Mouse (Mus musculus) left cerebral cortex, postnatal 10 days (tissue): ENCODE measurements around the gene Pde7b. TPM values are rescaled to one million over a fixed set of nuclear protein-coding genes. Genes with fewer than 3 reads are reported as not detected.

ENCODE experiments used
- DNase-seq, 2 experiments: peaks; one replicate each; pipeline ENCODE4 v3.0.0; 2021 to 2022; ENCODE audit warnings: low spot score in 2 of 2, mixed read lengths in 1 of 2; ENCODE audit errors: extremely low spot score in 1 of 2
- intact Hi-C: fragments of 180-260 bp; cut with DNase I; formaldehyde crosslinking; loops from one replicate; pipeline ENCODE4 v1.15.1; 2025
- total RNA-seq, 2 experiments: library from RNA; stranded (reverse); gene quantifications; 2 replicates each; pipeline ENCODE4 v1.2.3; 2021

Gene Pde7b
- total RNA-seq, 2 experiments from 2014 or later, result 16.0 to 21.6 TPM

DNA sequence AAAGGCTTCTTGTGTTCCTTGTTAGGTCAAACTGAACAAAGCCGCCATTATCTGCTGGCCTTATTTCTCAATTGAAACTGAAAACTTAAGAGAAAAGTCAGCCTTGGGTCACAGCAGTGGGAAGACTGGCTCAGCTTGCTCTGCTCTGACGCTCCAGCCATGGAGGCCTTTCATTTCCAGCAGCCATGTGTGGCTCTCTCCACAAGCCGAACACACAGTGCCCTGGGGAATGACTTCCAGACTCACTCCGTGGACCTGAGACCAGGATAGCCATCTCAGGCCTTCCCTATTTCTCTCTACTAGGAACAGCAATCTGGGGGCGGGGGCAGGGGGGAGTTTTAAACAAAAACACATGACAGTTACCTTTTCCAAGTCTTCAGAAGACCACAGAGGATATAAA is 63.2 kb downstream of the Pde7b start:
- intact Hi-C loops, result no loop called here
- no peak for DNase-seq

DNA sequence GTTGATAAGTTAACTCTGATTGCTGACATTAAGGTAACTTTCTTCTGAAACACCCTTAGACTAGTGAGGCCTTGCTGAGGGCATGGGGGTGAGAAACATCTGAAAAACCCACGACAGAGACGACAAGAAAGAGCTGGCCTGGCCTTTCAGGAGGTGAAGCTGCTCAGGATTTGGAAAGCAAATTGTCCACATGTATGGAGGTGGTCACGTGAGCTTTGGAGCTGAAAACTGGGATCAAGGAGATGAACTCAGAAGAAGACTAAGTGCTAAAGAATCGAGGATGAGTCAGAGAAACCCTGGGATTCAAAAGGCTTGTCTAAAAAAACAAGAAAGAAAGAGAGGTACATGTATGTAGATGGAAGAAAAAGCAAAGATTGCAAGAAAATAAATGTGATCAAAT is 65.2 kb downstream of the Pde7b start:
- intact Hi-C loops, result no loop called here

DNA sequence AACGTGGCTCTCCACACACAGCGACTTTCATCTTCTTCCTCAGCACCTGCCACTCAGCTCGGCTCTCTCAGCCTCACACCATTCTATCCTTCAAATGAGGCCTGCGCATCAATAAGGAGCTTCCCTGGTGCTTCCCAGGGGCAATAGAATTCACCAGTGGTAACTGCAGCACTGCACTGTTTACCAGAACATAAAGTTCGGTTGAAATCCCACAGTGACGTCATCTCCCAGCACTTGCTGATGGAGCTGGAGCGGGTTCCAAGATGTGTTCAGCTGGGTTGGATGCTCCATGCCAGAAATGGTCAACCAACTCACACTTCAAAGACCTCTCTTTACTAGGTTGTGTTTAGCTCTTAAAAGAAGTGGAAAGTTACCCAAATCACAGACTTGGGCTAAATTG is 65.6 kb downstream of the Pde7b start:
- intact Hi-C loops, result no loop called here
- no peak for DNase-seq

More for the DNA sequence above, 65.2 kb downstream of the Pde7b start:
- no peak for DNase-seq

DNA sequence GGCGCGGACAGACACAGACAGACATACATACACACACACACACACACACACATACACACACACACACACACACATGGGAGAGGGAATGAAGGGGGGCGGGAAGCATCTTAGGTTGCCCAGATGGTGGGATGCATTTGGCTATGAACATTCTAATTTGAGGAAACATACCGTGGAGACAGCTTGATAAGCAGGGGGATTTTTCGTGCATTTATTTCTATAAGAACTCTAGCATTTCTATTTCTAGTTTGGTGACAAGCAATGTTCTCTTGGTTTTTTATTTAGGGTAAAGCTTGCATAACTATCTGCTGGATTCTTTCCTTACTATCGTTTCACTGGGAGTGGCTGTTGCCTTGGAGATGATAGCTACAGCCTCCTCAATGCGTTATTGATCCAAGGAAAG is 66.2 kb downstream of the Pde7b start:
- no peak for DNase-seq
- intact Hi-C loops, result no loop called here

DNA sequence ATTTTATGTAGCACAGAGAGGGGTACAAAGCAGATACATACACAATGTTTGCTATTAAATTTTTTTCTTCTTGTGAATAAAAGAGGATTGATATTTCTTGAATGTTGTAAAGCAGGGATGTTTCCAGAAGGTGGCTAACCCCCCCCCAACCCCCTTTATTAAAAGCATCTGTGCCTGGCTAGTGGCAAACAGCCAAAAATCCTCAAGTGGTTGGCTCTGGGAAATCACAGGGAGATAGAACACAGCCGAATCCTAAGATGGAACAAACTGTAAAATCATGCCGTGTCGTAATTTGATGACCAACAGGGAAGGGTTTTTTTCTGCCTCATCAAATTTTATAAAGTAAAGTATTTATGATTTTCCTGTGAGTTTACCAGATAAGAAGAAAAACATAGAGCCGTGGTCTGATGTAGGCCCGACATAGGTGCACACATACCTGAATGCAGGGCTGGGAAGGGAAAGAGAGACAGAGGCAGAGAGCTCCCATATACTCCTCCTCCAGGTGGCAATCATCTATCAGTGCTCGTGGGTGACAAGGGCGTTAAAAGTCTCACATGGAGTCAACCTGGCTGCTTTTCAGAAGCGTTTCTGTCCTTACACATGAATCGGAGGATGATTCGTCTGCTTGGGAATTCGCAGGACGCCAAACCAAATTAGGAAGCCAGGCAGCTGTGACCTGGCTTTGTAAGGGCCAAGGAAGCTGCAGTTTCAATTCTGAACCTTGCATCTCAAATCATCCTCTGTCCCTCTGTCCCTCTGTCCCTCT is 67.4 kb downstream of the Pde7b start:
- intact Hi-C loops, result no loop called here
- no peak for DNase-seq

DNA sequence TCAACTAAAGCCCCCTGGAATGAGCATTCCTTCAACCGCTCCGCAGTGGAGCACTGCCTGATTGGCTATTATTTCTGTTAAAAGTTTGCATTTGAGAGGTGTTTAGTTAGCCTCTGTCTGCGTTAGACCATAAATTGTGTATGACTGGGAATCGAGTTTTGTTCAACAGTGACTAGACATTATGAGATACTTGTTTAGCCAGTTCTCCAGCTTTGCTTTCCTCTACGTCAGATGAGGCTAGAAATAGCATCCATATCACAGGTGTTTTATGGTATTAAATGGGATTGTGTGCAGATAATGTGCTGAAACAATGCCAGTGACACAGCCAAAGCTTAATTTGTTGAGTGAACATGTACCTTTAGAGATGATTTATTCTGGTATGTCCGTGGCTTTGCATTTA is 70.3 kb downstream of the Pde7b start:
- no peak for DNase-seq
- intact Hi-C loops, result no loop called here

DNA sequence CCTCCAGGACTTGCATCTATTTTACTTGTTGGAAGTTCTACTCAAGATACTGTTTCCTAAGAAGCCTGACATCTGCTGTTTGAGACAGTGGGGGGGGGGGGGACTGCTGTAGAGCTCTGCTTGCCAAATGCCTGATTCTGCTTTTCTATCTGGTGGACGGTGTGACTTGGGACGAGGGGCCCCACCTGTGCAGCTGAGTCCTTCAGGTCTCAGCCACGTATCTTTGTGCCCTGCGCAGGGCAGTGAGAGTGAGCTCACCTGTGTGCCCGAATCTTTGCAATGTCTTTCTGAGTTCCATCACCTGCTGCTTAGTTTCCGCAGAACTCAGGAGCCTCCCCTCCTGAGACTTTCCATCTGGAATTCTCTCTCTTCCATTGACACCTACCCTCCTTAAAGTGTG is 70.7 kb downstream of the Pde7b start:
- no peak for DNase-seq
- intact Hi-C loops, result no loop called here

DNA sequence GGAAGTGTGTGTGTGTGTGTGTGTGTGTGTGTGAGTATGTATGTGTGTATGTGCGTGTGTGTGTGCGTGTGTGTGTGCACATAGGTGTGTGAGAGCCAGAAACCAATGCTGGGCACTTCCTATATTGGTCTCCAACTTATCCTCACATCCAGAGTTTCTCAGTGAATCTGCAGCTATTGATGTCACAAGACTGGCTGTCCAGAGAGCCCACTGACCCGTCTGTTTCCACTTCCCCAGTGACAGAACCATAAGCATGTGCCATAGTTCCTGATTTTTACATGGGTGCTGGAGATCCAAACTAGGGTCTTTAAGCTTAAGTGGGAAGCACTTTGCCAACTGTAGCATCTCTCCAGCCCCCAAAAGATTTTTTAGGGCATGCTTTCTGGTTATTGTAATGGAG is 71.6 kb downstream of the Pde7b start:
- DNase-seq, result no peak
- intact Hi-C loops, result no loop called here

DNA sequence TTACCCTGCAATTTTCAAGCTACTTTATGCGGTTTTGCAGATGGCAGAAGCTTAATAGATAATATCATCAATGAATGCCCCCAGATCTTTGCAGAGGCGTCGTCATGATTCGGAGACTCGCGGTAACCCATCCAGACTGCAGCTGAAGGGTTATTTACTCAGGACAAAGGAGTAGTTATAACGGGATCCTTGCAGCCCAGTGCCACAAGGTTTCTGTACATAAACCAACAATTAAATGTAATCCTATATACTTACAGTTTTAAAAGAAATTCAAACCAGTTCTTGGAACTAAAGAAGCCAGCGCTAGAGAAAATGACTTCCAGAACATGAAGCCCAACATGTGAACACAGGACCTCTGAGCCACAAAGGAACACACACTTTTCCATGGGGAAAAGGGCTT is 88.5 kb downstream of the Pde7b start:
- intact Hi-C loops, result no loop called here
- no peak for DNase-seq

DNA sequence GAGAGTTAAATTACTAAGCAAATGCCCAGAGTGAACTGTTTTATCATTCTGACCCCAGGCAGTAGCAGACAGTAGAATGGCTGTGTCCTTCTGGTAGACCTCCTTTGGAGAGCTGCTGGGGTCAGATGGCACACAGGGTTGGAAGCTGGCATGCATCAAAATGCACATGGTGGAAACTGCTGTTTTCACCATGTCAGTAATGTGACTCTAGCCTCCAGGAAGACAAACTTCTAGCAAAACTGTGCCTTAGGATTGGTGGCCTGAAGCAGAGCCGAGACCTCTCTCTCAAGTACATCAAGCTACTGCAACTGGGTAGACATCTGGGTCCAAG is 91.8 kb downstream of the Pde7b start:
- intact Hi-C loops, result no loop called here
- no peak for DNase-seq

DNA sequence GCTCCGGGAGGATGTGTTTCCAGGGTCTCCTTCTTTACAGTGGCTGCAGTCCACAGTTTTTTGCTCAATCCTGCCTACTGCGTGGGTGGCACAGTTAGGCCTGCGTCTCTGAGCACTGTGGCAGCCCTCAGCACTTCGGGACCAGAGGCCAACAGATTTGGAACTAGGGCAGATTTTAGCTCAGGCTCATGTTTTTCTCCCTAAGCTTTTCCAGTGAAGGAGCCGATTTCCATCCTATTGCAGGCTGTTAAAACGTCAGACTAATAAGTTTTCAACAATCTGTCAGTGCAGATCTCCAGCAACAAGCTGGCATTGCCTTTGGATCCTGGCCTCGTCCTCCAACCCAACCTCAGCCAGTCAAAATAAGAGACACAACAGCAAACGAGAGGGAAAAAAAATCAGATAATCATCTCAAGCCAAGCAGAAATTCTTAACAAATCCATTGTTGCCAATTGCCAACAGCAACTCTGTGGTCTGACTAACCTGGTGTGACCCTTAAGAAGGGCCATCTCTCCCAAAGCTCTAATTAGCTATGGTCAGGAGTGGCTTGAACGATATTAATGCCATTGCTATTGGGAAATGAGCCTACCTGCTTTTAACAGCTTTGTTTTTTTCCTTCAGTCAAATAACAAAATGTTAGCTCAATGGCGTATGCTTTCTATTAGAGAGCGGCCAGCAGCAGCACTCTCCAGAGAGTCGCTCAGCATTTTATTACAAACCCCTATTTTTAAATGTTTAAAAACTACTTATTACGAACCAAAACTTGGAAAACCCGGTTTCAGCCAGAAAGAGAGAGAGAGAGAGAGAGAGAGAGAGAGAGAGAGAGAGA is 92.4 kb downstream of the Pde7b start:
- intact Hi-C loops, result no loop called here
- DNase-seq, result peak in 1 of 2 experiments; percentile 6

DNA sequence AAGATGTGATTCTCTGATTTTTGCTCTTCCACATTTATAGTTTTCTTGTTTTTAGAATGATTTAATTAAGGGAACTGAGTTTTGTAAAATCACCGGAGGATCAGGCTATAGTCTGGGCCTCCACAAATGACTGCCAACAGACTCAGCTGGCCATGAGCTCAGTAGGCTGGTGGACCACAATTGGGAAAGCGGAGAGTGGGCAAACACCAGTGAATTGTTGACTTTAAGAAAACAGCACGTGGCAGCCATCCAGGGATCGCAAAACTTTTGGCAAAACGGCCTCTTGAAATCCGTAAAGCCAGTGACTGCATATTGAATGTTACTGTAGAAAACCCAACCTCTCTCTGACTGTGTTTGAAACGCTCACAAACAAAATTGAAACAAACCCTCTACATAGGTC is 94.8 kb downstream of the Pde7b start:
- DNase-seq, result peak in 1 of 2 experiments; percentile 6
- intact Hi-C loops, result no loop called here

DNA sequence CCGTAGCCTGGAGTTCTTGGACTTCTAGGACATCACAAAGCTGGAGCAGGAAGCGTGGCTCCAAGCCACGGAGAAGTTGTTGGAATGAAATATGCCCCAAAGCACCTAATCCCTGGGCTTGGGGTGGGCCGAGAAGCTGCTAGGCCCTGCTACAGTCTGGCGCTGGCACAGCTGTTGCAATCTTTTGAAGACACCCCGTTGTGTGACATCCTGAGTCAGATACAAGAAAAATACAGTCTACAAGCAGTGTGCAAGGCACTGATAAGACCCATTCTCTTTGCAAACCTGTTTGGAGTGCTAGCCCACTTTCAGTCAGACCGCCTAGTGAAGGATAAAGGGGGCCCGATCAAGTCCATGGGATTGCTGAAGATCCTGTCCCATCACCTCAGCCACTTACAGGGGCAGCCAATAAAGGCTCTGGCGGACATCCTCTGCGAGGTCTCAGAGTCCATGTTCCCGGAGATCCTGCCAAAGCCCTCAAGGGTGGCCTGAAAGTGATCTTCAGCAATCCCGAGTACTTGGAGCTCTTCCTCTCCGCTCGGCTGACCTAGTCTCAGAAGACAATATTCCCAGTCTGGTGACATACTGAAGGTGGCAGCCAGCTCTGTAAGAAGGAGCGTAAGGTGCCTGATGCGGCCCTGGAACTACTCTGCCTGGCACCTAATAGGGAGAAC is 99.0 kb downstream of the Pde7b start:
- DNase-seq, result no peak
- intact Hi-C loops, result no loop called here

DNA sequence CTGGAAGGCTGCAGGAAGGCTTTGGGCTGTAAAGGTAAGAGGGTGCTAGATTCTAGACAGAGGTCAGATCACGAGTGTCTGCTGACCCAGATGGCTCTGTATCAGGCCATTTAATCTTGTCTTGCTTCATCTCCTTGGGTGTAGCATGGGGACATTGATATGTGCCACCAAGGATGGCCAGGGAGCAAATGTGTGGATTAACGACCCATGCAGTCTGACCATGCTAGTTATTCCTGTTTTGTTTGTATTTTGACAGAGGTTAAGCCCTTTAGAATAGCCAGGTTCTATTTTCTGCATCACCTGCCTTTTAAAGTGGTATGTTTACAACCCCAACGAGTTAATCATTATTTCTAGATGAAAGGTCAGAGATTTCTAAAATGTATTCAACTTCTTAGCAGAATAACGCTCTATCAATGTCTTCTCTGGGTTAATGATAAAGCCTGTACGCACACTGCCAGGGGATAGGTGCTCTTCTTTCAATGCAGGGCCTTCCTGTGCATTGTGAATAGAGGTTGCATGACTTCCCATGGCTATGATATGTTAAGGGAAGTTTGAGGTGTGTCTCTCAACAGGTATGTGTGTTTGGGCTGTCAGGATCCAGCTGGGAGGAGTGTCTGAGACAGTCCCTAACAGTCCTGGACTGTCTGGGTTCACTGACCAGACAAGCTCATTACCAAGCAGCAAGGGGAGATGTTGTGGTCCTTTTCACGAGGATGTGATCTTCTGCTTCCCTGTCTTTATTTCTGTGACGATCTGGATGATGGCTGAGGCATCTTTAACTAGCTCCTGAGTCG is 103.0 kb downstream of the Pde7b start:
- DNase-seq, result no peak
- intact Hi-C loops, result no loop called here

DNA sequence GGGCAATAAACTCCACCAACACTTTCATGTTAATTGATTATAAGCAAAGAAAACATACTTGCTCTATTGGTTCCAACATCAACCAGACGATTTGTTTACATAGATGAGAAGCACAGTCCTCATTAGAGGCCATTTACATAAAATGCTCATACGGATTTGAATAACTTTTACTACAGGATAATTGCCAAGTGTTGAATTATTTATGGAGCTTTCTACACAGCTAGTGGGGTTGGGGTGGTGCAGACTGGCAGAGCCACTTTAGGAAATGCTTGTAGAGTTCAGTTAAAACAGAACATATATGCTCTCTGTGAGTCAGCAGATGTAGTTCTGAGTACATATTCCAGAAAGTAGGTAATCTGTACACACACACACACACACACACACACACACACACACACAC is 118.9 kb downstream of the Pde7b start:
- no peak for DNase-seq
- intact Hi-C loops, result no loop called here

DNA sequence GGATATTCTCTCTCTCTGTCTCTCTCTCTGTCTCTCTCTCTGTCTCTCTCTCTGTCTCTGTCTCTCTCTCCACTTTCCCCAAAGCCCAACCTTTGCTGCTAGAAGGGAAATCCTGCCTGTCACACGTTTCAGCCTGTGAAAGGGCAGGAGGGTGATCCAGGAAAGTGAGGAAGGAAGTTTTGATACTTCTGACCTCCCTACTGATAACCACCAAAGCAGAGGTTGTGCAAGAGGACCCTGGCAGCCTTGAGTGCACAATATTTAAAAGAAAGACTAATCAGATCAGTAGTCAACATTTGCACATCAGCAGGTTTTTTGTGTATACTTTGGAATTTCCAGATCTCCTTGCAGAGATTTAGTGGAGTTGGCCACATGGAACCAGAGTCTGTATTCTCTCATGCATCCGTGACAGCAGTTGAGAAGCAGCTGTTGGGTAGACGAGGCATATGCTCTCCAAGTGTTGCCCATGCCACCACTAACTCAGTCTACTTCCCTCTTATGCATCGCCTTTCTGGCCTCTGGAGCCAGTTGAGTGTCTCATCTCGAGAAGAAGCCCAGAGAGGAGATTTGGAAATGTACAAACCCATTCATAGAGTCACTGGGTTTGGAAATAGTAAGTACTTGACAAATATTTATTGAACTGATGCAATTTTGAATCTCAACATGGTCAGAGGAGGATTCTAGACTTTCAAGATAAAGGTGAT is 129.6 kb downstream of the Pde7b start:
- no peak for DNase-seq
- intact Hi-C loops, result no loop called here

DNA sequence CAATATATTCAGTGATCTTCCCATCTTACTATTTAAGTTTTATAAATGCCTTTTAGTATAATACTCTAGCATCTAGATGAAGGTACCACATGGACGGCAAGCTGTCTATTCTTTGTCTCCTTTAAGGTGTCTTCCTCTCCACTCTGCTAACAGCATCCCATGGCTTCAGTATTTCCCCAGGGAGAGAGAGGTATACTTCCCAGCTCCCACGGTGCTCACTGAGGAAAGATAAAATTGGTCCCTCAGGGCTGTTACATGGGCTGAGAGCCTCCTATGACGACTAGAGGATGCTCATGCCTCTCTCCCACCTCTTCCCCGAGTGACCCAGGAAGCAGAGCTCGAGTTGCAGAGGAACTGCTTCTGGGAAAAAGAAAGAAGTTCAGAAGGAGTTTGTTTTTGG is 130.9 kb downstream of the Pde7b start:
- intact Hi-C loops, result no loop called here
- no peak for DNase-seq

DNA sequence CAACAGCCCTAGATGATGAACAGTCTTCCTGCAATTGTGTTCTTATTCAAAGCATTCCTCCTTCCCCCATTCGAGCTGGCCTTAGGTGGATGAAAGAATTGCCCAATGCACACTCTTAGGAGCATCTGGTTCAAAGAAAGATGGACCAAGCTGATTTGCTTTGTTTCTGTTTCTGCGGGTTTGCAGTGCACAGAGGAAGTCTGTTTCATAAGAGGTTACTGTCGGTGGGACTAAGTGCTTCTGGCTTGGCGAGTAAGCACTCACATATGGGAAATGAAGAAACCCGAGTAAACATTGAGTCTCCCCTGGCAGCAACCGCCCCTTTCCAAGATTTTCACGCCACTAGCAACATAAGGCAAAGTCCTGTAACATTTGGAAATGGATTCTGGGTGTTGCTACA is 134.8 kb downstream of the Pde7b start:
- DNase-seq, result no peak
- intact Hi-C loops, result no loop called here

DNA sequence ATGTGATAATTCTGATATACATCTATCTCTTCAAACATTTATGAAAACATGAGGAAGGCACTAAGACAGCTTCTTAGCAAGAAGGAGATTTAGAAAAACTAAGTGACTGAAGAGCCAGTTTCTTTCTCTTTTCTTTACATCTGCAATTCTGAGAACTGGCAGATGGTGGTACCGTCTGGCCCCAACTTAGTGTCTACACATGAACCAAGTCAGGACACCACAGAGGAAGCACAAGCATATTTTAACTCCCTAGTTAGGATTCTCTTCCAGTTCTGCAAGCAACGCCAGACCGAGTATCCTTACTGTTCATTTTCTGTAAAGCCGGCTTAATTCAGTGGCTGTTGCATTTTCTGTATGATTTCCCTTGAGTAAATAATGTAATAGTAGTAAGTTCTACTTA is 138.9 kb downstream of the Pde7b start:
- intact Hi-C loops, result no loop called here
- DNase-seq, result peak in 1 of 2 experiments; percentile 55
